Mouse (Mus musculus) heart, adult 11 months (tissue): ENCODE measurements at regions not wholly inside any gene's neighbourhood (a gene's known extent, or its start where the extent isn't known, plus 50 kb on each side); places are given as distances from the start of the nearest gene placed in this dataset.
A peak's percentile ranks its signal among the peaks of the same experiment; 100 is the strongest.

Source experiments
- DNase-seq: peaks from one replicate; pipeline ENCODE4 v3.0.0; 2022

DNA sequence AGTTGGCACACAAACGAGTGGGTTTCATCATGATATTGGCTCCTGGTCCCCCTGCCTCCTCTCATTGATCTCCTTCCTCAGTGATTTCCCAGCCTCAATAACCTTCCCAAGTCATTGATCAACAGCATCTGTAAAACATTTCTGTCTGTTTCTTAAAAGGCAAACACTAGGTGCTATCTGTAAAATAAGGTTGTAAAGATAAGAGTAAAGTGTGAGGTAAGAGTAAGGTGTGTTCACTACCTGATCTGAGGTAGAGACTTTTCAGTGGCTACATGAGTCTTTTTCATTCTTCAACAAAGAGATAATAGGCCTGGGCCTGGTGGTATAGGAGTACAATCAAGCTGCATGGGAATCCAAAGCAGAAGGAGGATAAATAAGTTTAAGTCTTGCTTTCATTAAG, 55.7 kb downstream of the Plk2 start:
- no peak for DNase-seq

DNA sequence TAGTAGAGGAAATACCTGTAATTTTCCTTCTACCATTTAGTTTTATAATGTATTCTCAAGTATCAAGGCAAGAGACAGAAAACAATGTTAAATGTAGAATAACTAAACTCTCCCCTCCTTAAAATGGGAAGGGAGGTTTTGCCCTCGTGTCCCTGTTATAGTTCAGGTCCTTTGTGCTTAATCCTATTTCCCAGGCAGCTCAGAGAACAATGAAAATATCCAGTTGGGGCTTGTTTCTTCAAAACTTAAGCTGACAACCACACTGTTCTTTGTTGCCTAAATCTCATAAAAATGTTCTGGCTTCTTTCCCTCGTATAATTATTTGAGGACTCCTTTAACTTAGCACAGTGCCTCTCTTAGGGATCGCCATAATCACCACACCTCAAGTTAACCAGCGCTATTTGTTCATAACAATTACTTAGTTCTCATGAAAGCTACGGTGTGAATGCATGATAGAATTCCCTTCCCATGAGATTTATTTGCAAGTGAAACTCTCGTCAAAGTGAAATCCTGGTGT, 57.2 kb downstream of the Plk2 start:
- no peak for DNase-seq

DNA sequence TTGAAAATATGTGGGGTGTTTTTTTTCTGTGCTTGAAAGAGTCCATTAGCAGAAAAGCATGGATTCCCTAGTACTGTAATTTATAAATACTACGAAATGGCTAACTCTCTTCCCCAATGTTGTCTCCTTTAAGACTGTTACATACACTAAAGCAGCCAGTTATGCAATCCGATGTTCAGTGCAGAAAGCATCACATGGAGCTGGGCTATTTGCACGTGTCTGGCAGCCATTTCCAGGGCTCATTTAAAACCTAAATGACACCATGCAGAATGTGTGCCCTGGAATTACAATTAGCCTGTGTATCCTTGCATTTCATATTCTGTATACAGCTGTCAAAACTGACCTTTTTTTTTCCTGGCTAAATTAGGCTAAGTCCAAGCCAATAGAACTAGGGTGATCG, 60.2 kb downstream of the Plk2 start:
- no peak for DNase-seq

DNA sequence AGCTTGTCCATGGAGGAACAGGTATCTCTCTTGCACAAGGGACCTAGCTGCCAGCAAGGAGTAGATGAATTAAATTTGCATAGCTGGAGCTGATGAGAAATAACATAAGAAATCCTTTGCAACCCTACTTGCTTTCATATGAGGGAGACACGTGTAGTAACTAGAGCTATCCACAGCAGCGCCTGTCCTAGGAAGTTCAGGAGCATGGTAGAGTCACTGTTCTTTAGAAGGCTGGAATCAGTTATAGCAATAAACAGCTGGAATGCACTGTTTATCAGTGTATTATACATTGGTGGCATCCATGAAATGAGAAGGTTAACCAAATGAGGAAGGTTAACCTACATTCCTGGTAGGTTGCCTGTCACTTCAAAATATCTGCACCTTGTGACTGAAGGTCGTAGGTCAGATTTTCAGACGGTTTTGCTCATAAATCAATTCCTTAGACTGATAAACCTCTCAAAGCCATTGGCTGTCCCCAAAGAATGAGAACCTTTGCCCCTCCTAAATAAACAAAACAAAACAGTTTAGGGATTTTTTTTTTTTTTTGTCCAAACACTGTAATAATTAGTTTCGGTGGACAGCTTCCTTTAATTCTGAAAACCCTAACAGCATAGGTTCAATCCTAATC, 60.8 kb downstream of the Plk2 start:
- no peak for DNase-seq

DNA sequence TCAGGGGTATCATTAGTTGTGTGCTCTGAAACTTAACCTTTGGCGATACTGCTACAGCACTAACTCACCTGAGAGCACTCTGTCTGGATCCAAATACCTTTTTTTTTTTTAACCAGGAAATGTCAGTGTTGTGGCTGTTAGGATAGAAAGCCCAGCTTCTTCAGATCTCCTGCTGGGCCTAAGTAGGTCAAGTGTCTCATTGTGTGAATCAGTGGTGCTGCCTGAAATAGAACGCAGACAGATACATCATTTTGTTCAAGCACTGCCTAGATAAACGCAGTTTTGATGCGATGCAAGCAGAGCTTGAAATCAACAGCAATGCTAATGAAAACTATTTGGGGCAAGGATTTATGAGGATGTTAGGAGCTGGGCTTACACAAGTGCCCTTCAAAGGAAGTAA, 63.9 kb downstream of the Plk2 start:
- no peak for DNase-seq

DNA sequence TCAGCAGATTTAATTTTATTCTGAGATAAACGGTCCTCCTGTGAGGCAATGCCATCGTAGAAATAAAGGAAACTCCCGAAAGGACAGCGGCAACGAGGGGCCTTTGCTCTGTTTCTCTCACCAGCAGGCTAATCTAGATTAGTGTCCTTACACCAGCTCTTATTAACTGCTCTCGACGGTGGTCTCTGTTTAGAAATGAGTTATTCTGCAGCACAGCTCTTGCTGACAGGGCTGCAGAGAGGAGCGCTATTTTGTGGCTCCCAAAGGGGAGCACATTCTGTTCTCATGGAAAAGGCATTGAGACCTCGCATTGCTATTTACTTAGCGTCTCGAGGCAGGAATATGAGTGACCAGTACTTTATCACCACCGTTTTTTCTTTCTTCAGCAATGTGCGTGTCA, 66.7 kb downstream of the Plk2 start:
- no peak for DNase-seq

DNA sequence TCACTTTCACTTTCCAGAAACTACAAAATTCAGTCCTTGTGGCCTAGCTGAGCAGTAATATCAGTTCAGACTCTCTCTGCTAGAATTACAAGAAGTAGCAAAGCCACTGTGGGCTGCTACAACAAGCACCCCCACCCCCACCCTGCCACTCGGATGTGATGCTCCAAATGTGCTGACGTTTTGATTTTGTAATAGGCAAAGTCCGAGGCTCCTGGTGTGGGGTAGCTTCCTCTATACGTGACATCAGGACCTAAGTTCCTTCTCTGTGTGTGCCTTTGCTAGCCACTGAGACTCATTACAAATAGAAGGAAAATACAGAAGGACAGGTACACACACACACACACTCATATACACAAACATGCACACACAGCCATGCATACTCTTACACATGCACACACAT, 76.7 kb downstream of the Plk2 start:
- no peak for DNase-seq

DNA sequence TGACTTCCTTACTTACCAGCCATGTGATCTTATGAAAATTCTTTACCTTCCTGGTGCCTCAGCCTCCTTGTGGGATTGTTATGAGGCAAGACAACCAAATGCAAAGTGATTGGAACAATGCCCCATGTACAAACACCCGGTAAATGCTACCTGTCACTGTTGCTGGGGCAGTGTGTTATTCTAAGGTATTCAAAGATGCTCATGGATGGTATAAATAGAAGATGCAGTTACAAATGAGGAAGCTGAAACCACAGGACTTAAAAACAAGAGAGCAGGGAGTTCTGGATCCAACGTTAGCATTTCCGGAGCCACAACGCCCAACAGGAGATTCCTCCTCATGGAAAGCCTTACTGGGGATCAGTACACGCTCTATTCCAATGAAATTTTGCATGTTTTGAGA, 82.9 kb downstream of the Plk2 start:
- no peak for DNase-seq

DNA sequence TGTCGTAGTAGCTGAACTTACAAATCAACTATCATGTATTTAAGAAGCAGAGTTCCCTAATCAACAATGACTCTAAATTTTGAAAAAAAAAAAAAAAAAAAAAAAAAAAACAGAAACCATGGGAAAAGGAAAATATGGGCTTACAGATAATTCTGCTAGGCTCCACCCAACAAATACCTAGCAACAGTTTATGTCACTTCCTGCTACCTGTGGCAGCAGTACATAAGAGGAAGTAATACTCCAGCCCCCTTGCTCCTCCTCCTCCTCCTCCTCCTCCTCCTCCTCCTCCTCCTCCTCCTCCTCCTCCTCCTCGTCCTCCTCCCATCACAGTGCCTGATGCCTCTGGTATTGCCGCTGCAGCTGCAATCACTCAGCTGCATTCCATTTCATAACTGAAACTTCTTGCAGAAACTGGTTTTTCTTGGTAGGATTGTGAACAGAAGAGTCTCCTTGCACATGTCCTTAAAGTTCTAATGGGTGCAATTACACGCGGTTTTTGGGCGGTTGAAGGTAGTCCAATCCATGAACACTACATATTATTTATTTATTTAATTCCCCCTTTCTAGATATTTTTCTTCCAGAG, 89.6 kb downstream of the Plk2 start:
- no peak for DNase-seq

DNA sequence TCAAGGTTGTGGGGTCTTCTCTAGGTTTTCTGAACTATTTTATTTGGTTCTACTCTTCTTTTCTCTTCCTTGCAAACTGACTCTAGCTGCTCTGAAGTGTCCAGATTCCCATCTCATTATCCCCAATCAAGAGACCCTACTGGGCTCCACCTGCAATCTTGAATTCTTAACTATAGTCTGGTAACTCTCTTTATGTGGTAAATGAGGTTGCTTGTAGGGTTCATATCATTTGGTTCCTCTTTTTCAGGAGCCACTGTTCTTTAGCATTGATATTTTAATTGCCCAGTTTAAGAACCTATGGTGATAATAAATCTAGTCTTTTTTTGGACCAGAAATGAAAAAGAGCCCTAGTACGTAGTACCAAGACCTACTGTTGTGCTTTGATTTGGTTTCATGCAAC, 90.7 kb downstream of the Plk2 start:
- DNase-seq: no peak

DNA sequence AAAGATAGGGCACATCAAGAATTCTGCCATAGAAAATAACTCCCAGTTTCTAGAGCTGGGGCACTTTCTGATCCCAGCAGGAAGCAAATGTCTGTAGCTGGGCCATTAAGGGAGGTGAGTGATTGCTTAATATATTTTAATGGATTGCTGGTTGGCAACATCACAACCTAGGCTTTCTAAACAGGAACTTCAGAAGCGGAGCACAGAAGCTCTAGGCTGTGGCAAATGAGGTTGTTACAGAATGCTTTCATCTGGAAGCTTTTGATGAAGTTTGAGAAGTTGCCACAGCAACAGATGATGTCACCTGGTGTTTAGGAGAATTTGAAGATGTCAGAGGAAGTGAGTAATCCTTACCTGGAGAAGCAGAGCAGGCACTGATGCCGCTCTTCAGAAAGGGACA, 95.3 kb downstream of the Plk2 start:
- DNase-seq: no peak

DNA sequence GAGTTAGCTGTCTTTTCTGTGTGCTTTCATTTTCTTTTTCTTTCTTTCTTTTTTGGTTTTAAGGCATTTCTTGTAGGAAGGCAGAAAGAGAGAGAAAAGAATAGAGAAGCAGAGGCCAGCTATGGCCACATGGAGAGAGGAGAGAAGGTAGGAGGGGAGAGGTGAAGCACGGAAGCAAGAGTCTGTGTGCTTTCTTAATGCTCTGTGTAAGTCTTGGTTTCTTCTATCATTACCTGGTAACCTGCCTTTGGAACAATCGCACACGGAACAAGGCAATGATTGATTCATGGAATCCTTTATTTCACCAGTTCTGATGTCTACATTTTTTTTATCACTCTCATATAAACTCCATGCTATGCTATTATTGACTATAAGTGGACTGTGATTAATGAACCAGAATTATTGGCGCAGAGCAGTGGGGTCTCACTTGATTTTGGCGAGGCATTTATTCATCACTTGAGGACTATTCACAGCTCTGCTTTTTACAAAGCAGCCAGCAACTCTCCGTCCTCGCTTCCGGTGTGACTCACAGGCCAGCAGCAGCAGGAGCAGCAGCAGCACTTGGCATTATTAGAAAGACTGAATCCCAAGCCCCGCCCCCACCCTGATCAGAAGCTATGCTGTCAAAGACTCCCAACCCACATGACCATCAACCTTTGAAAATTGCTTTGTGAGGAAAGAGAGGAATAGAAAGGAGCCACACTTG, 97.6 kb downstream of the Plk2 start:
- DNase-seq: no peak

DNA sequence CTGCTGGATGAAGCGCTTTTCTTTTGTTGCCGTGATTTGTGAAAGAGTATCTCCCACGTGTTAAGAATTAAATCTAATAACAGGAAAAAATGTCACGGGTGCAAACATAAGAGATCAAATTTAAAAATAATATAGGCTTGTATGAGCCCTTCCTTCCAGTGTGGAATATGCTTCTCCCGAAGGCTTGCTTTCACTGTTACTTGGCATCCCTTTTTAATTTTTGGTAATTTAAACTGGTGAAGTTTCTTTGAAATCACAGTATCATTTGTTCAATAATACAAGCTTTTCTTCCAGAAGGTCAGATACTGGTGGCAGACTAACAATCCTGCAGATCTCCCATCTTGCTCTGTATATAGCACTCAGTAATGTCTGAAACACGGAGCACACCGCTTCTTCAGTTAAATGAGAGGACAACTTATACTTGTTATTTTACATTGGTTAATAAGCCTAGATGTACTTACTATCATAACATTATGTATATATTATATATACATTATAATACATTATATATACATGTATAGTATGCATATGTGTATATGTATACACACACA, 98.2 kb downstream of the Plk2 start:
- DNase-seq: no peak

DNA sequence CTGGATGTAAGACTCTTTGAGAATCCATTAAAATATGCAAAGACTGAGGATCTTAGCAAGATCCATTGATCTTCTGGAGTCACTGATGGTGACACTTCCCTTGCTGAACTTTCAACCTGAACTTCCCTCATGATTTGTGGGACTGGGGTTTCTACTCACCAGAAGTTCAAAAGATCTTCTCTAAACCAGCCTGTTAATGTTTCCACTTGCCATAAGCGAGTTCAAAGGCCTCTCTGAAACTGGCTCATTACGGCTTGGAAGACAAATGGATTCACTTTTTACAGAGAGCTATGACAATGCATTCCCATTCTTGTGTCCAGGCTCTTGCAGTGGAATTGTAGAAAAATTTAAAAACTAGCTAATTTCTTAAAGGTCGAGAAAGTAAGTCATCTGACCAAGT, 102.6 kb downstream of the Plk2 start:
- DNase-seq: no peak

DNA sequence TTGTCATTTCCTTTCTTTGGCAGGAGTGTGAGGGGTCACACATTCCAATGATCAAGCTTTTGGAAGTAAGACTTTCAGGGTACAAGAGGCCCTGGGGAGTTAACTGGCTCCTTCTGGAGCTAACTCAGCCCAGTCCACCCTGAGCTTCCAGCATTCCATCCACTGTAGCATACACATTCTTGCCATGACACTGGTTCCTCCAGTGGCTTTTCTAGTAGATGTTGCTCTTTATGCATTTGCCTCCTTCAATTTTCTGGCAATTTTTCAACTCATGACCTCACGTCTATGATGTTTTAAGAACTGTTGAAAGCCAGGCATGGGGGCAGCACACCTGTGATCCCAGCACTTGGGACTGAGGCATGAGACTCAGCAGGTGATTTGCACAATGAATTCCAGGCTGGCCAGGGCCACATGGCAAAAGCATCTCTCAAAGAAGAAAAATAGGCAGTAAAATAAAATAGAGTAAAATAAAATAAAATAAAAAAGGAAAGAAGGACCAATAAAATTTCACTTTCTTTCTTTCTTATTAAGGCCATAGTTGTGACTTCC, 113.0 kb downstream of the Plk2 start:
- no peak for DNase-seq

DNA sequence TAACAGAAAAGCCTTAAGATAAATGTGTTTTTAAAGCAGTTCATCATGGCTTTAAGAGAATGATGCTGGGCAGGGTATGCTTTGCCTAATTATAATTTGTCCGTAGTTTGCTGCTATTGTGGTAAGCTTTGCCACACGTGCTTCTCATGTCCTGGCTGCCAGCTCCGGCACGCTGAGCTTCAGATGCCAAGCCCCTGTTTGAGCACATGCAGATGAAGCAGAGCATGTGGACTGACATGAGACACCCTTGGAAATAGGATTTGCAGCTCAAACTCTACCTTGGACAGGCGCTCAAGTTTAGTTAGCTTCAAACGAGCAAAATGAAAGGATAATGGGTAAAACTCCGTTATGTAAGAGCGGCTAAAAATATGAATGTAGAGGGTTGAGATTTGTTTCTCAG, 123.1 kb downstream of the Plk2 start:
- no peak for DNase-seq

DNA sequence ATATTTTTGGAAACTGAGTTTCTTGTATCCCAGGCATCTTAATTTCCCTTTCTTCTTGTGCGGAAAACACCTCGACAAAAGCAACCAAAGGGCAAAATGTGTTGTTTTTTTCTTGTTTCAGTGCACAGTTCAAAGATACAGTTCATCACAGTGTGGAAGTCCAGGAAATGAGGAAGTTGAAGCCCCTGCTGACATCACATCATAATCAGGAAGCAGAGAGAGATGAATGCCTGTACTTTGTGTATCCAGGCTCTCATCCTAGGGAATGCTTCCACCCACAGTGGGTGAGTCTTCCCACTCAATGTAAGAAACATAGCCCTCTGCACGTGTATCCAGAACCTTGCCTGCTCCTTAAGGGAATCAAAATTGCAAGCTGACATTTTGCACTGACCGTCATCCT, 128.1 kb downstream of the Plk2 start:
- no peak for DNase-seq

DNA sequence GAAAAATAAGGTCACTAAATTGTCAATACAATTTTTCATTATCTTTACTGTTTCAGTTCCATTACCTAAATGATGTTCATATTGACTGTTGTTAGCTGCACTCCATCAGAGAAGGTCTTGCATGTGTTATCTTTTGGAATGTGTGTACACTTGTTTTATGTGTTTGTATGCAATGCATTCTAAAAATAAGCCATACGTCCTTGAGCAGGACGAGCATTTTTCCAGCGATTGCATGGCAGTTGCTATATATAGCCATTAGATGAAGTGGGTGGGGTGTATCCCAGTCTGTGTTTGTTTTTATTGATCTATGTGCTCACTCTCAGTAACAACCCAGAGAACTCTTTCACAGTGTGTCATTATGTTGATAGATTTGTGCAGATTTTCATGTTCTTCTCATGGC, 132.8 kb downstream of the Plk2 start:
- no peak for DNase-seq

DNA sequence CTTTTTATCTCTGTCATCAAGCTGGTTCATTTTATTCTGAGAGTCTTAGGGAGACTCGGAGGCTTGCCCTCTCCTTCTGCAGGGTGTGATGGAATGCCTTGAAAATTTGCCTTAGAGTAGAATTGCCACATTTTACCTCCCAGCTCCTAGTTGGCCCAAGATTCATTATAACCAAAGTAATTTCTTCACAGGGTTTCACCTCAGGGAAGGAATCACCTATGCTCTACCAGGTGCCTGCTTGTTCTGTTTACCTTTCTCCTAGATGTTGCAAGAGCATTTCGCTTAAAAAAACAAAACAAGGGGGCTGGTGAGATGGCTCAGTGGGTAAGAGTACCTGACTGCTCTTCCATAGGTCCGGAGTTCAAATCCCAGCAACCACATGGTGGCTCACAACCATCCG, 134.8 kb downstream of the Plk2 start:
- no peak for DNase-seq

DNA sequence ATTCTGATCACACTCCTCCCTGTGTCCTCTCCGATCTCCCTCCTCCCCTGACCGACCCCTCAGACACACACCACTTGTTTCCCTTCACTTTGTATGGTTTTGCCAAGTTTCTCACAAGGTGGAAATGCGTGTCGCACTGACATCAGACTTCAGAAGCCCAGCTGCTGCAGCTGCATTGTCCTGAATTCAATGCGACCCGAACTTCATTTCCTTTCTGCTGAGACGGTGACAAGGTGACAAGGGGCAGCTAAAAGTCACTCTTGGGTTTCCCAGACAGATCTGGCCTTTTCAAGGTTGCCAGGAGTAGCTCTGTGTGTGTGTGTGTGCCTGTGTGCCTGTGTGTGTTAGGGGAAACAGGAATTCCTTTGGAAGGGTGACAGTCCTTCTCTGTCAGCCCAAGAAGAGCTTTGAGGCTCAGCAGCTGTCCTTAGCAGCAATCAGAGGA, 139.5 kb downstream of the Plk2 start:
- DNase-seq: peak; percentile 97

DNA sequence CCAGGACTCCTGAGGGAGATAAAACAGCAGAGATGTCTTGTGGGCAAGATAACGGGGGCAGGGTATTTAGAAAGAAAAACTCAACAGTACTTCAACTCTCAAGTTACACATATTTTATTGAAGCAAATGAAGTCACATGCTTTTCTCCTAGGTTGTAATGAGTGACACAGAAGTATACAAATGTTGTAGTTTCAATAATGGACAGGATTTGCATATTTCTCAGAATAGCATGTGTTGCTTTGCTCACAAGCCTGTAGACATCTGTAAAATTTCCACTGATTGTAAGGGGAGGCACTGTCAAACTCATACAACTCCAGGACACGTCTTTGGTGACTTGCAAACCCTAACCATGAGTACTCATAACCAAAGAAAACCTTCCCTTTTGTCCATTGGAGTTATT, 140.9 kb downstream of the Plk2 start:
- no peak for DNase-seq

DNA sequence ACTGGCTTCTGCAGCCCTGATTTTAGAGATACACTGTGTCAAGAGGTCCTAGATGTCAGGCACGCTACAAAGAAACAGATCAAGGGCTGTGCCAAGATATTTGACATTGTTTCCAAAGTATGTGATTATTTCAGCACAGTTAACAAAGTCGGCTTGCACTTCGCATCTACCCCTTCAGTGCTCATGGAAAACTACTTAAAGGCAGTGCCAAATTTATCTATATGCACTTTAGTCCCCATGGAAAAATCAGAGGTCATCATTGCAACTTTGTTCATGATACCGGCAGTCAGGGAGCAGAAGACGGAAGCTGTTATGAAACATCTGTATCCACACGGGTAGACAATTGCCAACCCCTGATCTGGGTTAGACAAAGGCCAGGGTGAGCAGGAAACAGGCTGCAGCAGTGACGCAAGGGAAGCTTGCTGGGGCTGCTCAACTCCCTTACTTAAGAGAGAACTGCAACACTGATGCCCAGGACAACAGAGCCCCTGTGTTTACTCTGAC, 143.2 kb downstream of the Plk2 start:
- DNase-seq: peak; percentile 99

DNA sequence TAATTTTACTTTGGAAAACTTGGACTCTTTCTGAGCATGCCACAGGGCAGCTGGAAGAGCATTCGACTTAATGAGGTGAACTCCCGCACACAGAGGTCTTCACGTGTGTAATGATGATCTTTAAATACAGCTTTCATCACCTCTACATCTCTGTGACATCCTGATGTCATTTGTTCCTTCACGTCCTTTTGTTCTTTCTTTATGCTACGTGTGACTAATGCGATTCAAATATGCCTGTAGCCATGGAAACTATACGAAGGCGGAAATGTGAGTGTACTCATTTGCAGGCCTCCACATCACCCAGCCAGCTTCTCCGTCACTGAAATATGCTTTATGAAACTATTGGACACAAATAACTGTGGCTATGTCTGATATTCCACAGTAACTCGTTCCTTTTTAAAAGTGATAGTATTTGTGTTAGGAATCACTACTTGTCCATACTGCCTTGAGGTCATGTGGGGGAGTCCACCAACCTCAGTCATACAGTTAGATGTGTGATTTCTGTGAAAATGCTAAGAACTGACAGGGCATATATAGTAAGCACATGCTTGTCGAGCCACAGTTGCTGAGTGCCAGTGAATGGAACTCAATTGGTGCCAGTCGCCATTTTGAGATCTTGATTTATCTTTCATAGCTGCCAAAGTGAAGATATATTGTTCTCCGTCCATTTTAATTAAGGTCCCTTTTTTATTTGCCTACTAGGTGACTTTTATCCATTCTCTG, 145.9 kb downstream of the Plk2 start:
- DNase-seq: no peak
